Mouse (Mus musculus) brain, embryonic 14.5 days (tissue): ENCODE data around the gene Adgrl2.

Experiments used
- CTCF ChIP-seq: fragments of 200-500 bp; IDR thresholded peaks from 2 replicates; pipeline ENCODE4 v1.5.1; 2012; ENCODE audit warnings: inconsistent platforms, mild to moderate bottlenecking, moderate library complexity, borderline replicate concordance; ENCODE audit not compliant: insufficient read depth, insufficient read length; ENCODE audit errors: extremely low read depth
- POLR2A ChIP-seq: fragments of 200-500 bp; IDR thresholded peaks from 2 replicates; pipeline ENCODE4 v1.6.1; 2012; ENCODE audit warnings: mild to moderate bottlenecking, inconsistent platforms, borderline replicate concordance; ENCODE audit not compliant: poor library complexity, insufficient read depth, insufficient read length, severe bottlenecking; ENCODE audit errors: extremely low read depth

DNA sequence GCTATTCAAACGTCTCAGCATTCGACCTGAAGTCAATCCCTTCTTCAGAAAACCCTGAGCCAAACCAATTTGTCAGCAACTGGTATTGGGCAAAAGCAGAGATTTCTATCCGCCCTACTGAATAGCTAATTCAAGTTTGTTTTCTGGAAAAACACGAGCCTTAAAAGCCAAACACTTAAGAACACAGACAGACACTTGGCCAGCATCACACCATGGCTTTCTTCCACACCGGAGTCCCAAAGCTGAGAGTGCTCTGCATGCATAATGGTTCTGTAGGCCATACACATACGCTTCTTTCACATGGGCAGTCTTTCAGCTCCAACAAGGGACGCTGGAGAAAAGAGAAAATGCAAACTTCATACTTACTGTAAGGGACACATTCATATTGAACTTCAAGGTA, 125.1 kb downstream of the Adgrl2 start:
- TF ChIP-seq POLR2A, result no peak
- TF ChIP-seq CTCF, result no peak
